ENCODE assay signal across 8 mouse cellular contexts in genomic region chr7:100607214-100608129, GRCm38 (mm10). TPM values are rescaled to one million over a fixed set of nuclear protein-coding genes. Genes with fewer than 3 reads are reported as not detected.
DNase-seq lines count a peak whose midpoint lies in the region; ATAC-seq lines count a peak whose summit lies in the region.

Rab6a (plus strand) TSS chr7:100607410.

- peak; percentile 100 for DNase-seq in R1 (ENCODE audit: low read depth, low spot score)
- DNase-seq in cerebellum, postnatal 25 days = peak; percentile 97 to 98
- DNase-seq in frontal cortex, postnatal 25 days (ENCODE audit: low spot score in 2 of 2) = peak; percentile 87 to 97
- DNase-seq in hindbrain, embryonic 14.5 days (ENCODE audit: low spot score) = peak; percentile 98
- DNase-seq in layer of hippocampus, postnatal 36 days = peak; percentile 96 to 98
- DNase-seq in lung, postnatal 36 days = peak; percentile 99
- DNase-seq in retina, postnatal 1 day = peak; percentile 100
- peak; percentile 85 to 97 for DNase-seq in urinary bladder, adult 18-20 months (ENCODE audit: low spot score in 2 of 2)

- peak within 1 kb of the TSS; percentile 71 for H3K4me2 ChIP-seq in hindbrain, embryonic 14.5 days (replicated peaks)

- H3K27ac ChIP-seq in hindbrain, embryonic 14.5 days = peak within 1 kb of the TSS; percentile 99

- H3K9ac ChIP-seq in hindbrain, embryonic 14.5 days = peak within 1 kb of the TSS; percentile 99

- H3K36me3 ChIP-seq in hindbrain, embryonic 14.5 days (replicated peaks; ENCODE audit: control insufficient read depth, insufficient read depth) = no peaks in the 10 kb centered on the region

- peaks cover 23% of the 10 kb centered on the region for H3K4me1 ChIP-seq in hindbrain, embryonic 14.5 days (replicated peaks; ENCODE audit: control insufficient read depth, insufficient read depth, low read length)

- no peaks in the 10 kb centered on the region for H3K27me3 ChIP-seq in hindbrain, embryonic 14.5 days (ENCODE audit: control insufficient read depth, insufficient read depth, low read length)

- peak; percentile 97 for ATAC-seq in hindbrain, embryonic 14.5 days (ENCODE audit: low FRiP score)

- no peaks in the 10 kb centered on the region for H3K9me3 ChIP-seq in hindbrain, embryonic 14.5 days (ENCODE audit: control insufficient read depth, low read length)

- H3K4me3 ChIP-seq in hindbrain, embryonic 14.5 days (replicated peaks; ENCODE audit: low read length) = peak within 1 kb of the TSS; percentile 91

- WGBS in hindbrain, embryonic 14.5 days = under 1% methylated on average over 85 of the region's 105 CpGs

RNA-seq across cellular contexts. Expression of gene Rab6a, which starts in this region (rescaled TPM):
- 321 and 383 TPM in 2 replicates for polyA plus RNA-seq in hindbrain, embryonic 14.5 days (2014; fragmentation: Nextera tagmentation; extraction: Ambion mirVana)
- 100 to 1,000 TPM; 359 to 385 TPM for total RNA-seq in layer of hippocampus, postnatal 36 days (2021)

Comparison
In these comparisons a context has a peak if more than half of its experiments do, and no peak if none do; other contexts are left out.
1. Peak in every context shown above with its lines: DNase-seq, ATAC-seq, H3K4me3 ChIP-seq and H3K27ac ChIP-seq.